Mouse (Mus musculus) cortical plate, adult 2 months (tissue): Measurements from ENCODE around the gene Dclk1.

Experiments used
- CTCF ChIP-seq: fragments of 200-500 bp; IDR thresholded peaks from 2 replicates; pipeline ENCODE4 v1.5.1; 2011; ENCODE audit warnings: mild to moderate bottlenecking, control low read depth, low read length; ENCODE audit not compliant: insufficient read depth; ENCODE audit errors: extremely low read depth
- POLR2A ChIP-seq: fragments of 200-500 bp; IDR thresholded peaks from 2 replicates; pipeline ENCODE4 v1.6.1; 2011; ENCODE audit warnings: mild to moderate bottlenecking, low read length, control low read depth; ENCODE audit not compliant: insufficient read depth; ENCODE audit errors: extremely low read depth

DNA sequence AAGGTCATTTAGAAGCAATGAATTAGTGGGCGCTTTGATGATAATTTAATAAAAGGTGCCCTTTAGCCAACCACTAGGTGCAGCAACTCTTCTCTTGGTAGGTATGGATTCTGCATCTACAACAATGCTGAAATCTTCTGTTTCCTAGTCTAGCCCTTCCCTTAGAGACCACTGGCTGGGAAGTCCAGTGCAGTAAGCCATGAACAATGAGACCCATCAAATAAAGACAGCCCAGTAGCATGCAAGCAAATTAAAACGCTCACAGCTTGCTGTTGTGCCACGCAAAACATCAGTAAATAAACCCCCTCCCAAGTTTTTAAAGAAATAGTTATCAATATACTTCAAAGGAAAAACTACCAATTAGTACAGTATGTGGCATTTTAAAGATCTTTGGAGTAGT, 218.9 kb downstream of the Dclk1 start:
- TF ChIP-seq POLR2A (no peak), CTCF (no peak)
